Mouse (Mus musculus): ENCODE measurements around the gene Gm49711.

Gm49711 gene

DNA sequence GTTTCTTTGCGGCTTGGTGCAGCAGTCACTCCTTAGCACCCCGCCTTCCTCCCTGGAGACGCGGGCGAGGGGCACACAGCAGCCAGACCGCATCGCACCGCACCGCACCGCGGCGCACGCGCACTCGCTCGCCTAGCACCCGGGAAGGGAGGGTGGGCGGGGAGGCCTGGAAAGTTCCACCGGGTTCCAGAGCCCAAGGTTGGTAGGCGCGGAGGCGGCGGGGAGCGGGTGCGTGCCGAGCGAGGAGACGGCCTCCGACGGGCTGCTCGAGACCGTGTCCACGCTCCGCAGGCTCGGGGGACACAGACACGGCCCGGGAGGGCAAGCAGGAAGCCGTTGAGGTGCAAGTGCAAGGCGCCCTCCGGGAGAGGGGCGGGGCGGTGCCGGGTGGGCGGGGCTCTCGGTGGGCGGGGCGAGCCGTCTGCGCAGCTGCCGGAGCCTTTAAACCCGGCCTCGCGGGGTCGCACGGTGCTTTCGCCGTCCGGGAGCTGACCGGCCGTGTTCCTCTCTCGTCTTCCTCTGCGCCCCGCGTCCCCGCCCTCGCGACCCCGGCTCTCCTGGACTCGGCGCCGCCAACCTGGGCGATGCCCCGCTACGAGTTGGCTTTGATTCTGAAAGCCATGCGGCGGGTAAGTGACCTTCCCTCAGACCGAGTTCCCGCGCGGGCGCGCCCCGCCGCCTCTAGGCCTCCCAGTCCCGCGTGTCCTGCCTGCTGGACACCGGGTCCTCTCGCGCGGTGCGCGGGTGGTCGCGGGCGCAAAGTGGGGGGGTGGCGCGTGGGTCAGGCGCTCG, at the start of gene Gm49711, which contains the start of the genes Mrps6 and Slc5a3:
Gene Gm49711, plus strand, starts transcription at position 465 of the 792 bp plus-strand sequence.
Gene Mrps6, plus strand, starts transcription at position 419 of the 792 bp plus-strand sequence.
Gene Slc5a3, plus strand, starts transcription at position 471 of the 792 bp plus-strand sequence.
- peak; percentile 94 to 96 for DNase-seq

GRCm38 (mm10) chr16:92009586-92009985, 48.5 kb upstream of the Gm49711 start:
- DNase-seq, result no peak

- no peak for DNase-seq
Measured at GRCm38 (mm10) chr16:92016792-92017191, 41.3 kb upstream of the Gm49711 start.

GRCm38 (mm10) chr16:92019141-92020118, 38.7 kb upstream of the Gm49711 start:
- DNase-seq, result peak; percentile 61 to 78

- no peak for DNase-seq
Measured at GRCm38 (mm10) chr16:92021656-92022400, 36.3 kb upstream of the Gm49711 start.

DNA sequence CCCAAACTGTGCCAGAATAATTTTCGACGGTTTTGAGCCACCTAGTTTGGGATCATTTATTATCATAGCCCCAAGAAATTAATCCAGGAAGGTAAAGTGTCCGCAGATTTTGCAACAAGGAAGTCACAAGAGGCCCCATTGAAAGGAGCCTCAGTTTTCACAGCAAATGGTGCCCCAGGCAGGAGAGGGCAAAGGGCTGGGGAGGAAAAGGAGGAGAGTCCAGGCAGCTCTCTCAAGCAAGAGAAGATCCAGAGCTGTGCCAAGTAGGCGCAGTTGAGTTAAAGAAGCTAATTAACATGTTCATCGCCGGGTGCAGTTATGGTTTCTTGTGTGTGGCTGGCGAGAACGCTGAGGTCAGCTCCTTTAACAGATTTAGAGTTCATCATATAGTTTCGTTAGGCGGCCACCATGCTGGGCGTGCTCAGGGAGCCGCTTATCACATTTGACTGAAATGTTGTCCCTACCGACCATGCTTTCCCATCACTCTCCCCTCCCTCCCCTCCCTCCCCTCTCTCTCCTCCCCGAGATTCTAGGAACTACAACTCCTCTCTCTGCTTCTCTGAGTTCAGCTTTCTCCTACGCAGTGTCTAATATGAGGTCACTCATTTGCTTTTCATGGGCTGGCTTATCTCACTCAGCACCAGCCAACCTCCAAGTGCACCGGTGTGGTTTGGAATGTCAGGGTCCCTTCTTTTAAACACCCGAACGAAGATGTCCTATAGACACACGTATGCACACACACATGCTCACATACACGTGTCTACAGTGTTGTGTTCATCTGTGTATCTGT, 35.4 kb upstream of the Gm49711 start:
- no peak for DNase-seq

DNA sequence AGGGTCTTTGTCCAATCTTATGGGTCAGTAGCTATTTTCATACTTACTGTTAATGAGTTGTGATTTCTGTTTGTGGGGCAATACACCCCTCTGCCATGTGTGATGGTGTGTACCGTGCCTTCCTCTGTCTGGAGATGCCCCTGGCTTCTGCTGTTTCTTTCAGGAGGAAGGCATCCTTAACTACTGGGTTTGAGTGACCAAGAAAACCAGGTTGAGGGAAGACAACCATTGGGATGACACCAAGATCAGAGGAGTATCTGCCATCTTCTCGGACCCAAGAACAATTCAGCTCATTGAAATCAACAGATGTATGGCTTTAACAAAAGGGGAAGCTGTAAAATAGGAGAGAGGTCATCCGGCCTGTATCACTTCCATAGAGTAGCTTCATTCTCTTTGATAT, 24.8 kb upstream of the Gm49711 start:
- DNase-seq, result no peak

- no peak for DNase-seq
Measured at GRCm38 (mm10) chr16:92034676-92035075, 23.4 kb upstream of the Gm49711 start.

DNA sequence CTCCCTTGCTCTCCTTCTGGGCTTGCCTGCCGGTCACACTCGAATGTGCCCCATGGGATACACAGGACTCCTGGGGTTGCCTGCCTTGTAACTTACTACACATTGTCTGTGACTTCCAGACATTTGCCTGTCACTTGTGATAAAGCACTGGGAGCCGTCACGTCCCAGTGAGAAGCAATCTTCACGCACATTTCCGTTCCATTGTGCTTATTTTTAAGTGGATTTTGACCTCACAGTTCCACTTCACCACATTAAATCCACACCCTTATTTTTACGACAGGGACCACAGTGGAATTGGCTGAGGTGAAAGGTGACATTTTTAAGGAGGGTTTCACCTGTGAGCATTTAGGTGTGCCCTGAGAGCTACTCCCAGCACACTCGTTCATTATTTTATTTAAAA, 21.4 kb upstream of the Gm49711 start:
- no peak for DNase-seq

DNA sequence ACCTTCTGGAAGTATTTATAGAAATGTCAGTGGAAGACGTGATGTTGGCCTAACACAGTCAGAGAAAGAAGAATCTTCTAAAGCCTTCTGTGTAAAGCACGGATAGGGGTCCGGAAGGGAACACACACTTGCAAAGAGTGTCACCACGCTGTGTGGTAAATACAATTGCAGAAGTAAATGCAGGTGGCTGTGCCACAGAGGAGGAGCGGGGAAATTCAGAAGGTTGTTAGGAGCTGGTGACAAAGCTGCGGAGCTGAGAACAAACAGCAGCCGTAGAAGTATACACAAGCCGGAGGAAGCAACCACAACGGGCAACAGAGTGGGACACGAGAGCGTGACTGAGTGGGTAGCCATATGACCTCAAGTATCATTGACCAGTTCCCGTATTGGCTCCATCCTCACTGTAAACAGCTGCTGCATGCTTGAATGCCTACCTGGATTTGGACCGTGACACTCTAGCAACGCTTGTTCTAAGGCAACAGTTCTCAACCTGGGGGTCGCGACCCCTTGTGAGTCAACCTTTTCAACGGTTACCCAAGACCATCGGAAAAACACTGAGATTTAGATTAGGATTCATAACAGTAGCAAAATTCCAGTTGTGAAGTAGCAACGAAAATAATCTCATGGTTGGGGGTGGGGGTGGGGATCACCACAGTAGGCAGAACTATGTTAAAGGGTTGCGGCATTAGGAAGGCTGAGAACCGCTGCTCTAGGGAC, 20.1 kb upstream of the Gm49711 start:
- DNase-seq, result peak in 1 of 2 experiments; percentile 37

- DNase-seq, result peak in 1 of 2 experiments; percentile 45
Measured at GRCm38 (mm10) chr16:92039421-92039820, 18.7 kb upstream of the Gm49711 start.

DNA sequence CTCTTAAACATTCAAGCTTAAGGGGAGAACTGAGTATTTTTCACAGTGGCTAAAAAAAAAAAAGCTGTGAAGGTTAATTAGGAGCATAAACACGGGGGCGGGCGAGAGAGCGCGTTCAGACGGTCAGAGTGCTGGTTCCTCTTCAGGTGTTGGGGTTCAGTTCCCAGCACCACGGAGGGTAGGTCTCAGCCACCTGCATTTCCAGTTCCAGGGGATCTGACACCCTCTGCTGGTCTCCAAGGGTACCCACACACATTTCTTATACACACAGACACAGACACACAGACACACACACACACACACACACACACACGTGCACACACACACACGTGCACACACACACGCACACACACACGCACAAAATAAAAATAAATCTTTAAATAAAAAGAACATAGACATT, 18.1 kb upstream of the Gm49711 start:
- no peak for DNase-seq

DNA sequence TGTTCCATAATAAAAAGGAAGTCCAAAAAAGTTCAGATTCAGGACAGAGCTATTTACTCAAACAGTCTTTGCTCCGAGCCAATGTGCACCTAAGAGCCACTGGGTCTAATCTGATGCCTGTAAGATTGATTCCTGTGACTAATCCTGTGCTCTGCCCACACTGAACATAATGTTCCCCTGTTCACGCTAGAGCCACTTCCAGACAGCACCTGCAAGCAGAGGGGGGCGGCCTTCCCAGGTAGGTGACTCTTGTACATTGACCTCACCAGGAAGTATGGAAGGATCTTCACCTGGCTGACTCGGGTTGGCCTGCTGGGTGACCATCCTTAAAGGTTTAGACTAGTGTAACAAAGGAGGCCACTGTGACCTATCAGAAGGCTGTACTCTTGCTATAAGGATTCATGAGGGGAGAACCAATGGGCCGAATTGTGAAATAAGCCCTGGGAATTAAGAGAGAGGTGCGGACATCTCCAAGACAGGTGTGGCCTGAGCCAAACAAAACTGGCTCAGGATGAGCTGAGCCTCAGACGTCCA, 6.3 kb upstream of the Gm49711 start:
- no peak for DNase-seq

- DNase-seq, result no peak
Measured at GRCm38 (mm10) chr16:92052569-92052968, 5.5 kb upstream of the Gm49711 start.

DNA sequence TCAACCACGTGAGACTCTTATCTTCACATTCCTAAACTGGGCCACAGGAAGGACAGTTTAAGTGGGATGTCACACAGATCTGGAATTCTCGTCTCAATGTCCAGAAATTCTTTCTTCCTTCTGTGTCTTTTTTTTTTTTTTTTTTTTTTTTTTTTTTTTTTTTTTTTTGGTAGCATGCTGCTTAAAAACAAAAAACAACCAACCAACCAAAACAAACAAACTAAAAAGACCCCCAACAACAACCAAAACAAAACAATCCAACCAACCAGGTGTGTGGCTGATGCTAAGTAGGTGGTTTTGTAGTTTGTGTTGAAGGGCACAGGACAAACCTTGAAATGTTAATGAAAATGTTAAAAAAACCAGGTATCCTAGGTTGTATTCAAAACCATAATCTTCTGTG, 1.4 kb upstream of the Gm49711 start:
- no peak for DNase-seq

DNA sequence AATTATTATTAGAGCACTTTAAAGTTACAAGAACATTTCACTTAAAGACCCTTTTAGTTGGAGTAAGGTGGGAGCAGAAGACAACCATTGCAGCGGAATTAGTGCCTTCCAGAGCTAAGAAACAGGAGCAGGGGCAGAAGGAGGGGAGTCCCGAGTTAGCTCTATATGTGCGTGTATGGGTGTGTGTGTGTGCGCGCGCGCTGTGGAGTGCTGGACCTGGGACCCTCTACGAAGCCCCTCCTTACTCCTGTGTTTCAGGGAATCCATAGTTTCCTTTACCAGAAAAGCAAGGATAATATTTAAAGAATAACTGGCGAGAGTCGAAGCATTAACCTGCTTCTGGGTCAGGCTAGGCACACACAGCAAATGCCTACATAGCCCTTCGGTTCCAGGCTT, 662 bp upstream of the Gm49711 start:
- DNase-seq, result no peak

- DNase-seq, result peak; percentile 22 to 41
Measured at GRCm38 (mm10) chr16:92058644-92059620, 816 bp downstream of the Gm49711 start.

DNA sequence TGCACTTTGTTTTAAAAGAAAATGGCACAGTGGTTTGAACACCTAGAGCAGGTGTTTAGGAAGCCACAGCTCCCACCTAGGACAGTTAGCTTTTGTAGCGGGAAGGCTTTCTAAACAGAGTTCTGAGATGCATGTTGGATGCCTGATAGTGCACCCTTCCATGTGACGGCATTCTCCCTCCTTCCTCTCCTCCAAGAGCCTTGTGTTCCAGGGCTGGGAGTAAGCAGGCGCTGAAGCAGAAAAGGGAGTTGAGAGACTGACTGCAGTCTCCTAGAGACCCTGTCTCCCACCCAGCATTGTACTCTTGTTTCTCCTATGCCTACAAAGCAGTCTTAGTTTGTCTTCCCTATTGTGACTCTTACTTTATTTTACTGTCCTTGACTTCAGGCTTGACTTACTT, 2.1 kb downstream of the Gm49711 start:
- no peak for DNase-seq

DNA sequence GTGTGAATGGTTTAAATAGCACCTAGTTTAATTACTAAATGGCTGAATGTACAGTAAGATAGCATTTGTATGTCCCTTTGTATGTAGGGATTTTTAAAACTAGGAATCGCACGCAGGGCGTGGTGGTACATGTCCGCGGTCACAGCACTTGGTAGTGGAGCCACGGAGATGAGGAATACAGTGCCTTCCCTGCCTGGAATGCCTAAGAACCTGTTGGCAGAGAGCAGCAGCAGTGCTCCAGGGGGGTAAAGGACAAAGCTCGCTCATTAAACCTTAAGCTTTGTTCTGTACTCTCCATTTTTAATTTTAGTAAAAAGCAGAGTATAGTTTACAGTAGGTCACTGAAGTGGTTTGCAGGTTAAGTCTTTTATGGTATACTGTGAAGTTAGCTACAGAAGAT, 3.5 kb downstream of the Gm49711 start:
- DNase-seq, result no peak

GRCm38 (mm10) chr16:92062832-92063231, 4.7 kb downstream of the Gm49711 start:
- no peak for DNase-seq

All from kidney, postnatal 4 days (tissue).